Comparison of ENCODE assay signal across 13 mouse cellular contexts in the genomic region with DNA sequence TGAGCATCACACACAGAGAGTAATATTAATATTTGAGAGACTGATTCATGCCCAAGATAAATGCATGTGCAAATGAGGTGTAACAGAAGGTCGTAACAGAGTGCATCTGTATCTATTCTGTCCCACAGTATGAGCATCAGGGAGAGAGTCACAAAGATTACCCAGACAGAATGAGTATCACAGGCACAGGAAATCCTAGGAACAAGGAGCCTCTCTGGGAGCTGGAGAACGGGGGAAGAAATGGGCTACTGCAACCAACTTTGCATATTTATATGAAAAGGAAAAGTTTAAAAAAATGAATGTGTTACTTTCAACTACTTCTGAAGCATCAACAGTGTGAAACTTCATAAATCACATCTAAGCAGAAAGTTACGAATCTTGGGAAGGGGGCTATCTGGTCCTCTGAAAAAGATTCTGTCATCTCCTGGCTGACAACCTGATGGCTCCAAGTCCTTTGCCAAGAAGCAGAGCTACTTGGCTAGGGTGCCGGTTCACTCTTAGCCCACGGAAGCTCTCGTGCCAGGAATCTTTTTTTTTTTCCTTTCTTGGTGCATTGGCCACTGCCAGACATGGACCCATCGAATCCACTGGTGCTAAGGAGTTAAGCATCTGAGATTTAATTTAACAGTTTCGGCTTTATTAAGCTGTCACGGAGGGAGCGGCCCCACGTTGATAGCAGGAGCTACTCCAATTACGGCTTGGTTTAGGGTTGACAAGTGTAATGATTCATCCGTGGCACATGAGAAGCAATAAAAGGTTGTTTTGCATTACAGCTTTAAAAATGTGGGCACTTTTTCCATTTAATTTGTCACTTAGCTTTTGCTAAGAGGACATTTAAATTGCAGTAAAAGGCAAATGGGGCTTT.
A peak's percentile ranks its signal among the peaks of the same experiment; 100 is the strongest.
DNase-seq lines count a peak whose midpoint lies in the region; ATAC-seq and TF ChIP-seq lines count a peak whose summit lies in the region.
"Had no signal": no experiment of that assay in that cellular context is flagged by ENCODE, and none has a peak within 500 bp of the region (broad histone marks: within the 10 kb centered on the region; RNA-seq: fewer than 3 reads in every experiment).

No protein-coding gene starts in this region.

- TF ChIP-seq CTCF in hindbrain, postnatal 0 days (IDR thresholded peaks at IDR 0.05; ENCODE audit: low read depth), result no peak

- H3K4me1 ChIP-seq in hindbrain, postnatal 0 days (ENCODE audit: insufficient read depth, low read length), result peaks cover 12% of the 10 kb centered on the region; the same call in 1 of the 2 replicates
- H3K4me1 ChIP-seq: heart, embryonic 15.5 days had no signal

- no peaks in the 10 kb centered on the region for H3K27me3 ChIP-seq in hindbrain, postnatal 0 days (ENCODE audit: insufficient read depth, low read length)
- H3K27me3 ChIP-seq: heart, embryonic 15.5 days; Patski had no signal

- peaks cover 4% of the 10 kb centered on the region for H3K36me3 ChIP-seq in hindbrain, postnatal 0 days (ENCODE audit: insufficient read depth, low read length)
- H3K36me3 ChIP-seq: heart, embryonic 15.5 days had no signal

- WGBS in hindbrain, postnatal 0 days, result 25% methylated on average over 13 of the region's 13 CpGs

- DNase-seq in frontal cortex, postnatal 36 days (ENCODE audit: low spot score in 2 of 2), result peak; percentile 25 to 58
- DNase-seq in frontal cortex, postnatal 14 days (ENCODE audit: low spot score in 2 of 2), result no peak
- DNase-seq in right cerebral cortex, adult 2 months (ENCODE audit: low spot score in 2 of 2), result peak; percentile 19 to 38
- DNase-seq in right cerebral cortex, postnatal 4 days, result no peak
- peak; percentile 80 for DNase-seq in hindbrain, postnatal 0 days (ENCODE audit: low spot score)
- no peak for DNase-seq in adrenal gland, postnatal 36 days
- DNase-seq in adrenal gland, postnatal 10 days, result no peak
- DNase-seq: lung, postnatal 4 days had no signal

- no peak overlapping the region for H3K4me3 ChIP-seq in hindbrain, postnatal 0 days (ENCODE audit: low read length)
- H3K4me3 ChIP-seq: heart, embryonic 15.5 days had no signal

- H3K4me2 ChIP-seq in hindbrain, postnatal 0 days (ENCODE audit: low read depth, low read length), result peak overlapping the region; percentile 33
- H3K4me2 ChIP-seq: heart, embryonic 15.5 days; liver, embryonic 11.5 days had no signal

- peak; percentile 72 for ATAC-seq in hindbrain, postnatal 0 days
- ATAC-seq in megakaryocyte, adult 5-6 weeks (ENCODE audit: poor library complexity, severe bottlenecking), result no peak
- ATAC-seq: intestine, postnatal 0 days; Patski had no signal

- no peak overlapping the region for H3K9ac ChIP-seq in hindbrain, postnatal 0 days (replicated peaks; ENCODE audit: low read length)
- H3K9ac ChIP-seq: heart, embryonic 15.5 days had no signal

- H3K27ac ChIP-seq in hindbrain, postnatal 0 days, result peak overlapping the region; percentile 48; the same call in 1 of the 2 replicates
- H3K27ac ChIP-seq: heart, embryonic 15.5 days had no signal

- H3K9me3 ChIP-seq in hindbrain, postnatal 0 days (ENCODE audit: low read length), result no peaks in the 10 kb centered on the region
- H3K9me3 ChIP-seq: heart, embryonic 15.5 days had no signal

Comparison
In these comparisons a context has a peak if more than half of its experiments do, and no peak if none do; other contexts are left out.
1. DNase-seq: peak in frontal cortex, postnatal 36 days (2 of 2), right cerebral cortex, adult 2 months (2 of 2) and hindbrain, postnatal 0 days (single experiment); none in frontal cortex, postnatal 14 days (0 of 2), right cerebral cortex, postnatal 4 days (single experiment), adrenal gland, postnatal 36 days (0 of 2) and adrenal gland, postnatal 10 days (single experiment).